Mouse (Mus musculus) forebrain, embryonic 14.5 days (tissue): ENCODE measurements around the gene Pllp. TPM values are rescaled to one million over a fixed set of nuclear protein-coding genes. Genes with fewer than 3 reads are reported as not detected.
A peak's percentile ranks its signal among the peaks of the same experiment; 100 is the strongest.

Experiments
- ATAC-seq: fragments of 200-750 bp; cut with Nextera tagmentation; 2 replicates; pipeline ENCODE4 v1.8.0; 2017; ENCODE audit warnings: mild to moderate bottlenecking, moderate library complexity
- DNase-seq: peaks from one replicate; pipeline ENCODE4 v3.0.0-alpha.2; 2015; ENCODE audit warnings: low spot score
- H3K27ac ChIP-seq: fragments of 300-500 bp; sonication (generic); 2 replicates; pipeline ENCODE4 v1.5.1; 2014; ENCODE audit warnings: low read depth, mild to moderate bottlenecking, control low read depth, low read length, moderate library complexity
- H3K27me3 ChIP-seq: fragments of 300-500 bp; sonication (generic); replicated peaks from 2 replicates; pipeline ENCODE4 v1.6.1; 2014; ENCODE audit warnings: low read length, control low read depth, mixed read lengths; ENCODE audit not compliant: control insufficient read depth, insufficient read depth
- H3K36me3 ChIP-seq: fragments of 300-500 bp; sonication (generic); 2 replicates; pipeline ENCODE4 v1.6.1; 2014; ENCODE audit warnings: low read length, control low read depth; ENCODE audit not compliant: control insufficient read depth, insufficient read depth
- H3K4me1 ChIP-seq: fragments of 300-500 bp; sonication (generic); 2 replicates; pipeline ENCODE4 v1.6.1; 2014; ENCODE audit warnings: antibody characterized with exemption, low read length, control low read depth; ENCODE audit not compliant: control insufficient read depth, insufficient read depth
- H3K4me2 ChIP-seq: fragments of 300-500 bp; sonication (generic); 2 replicates; pipeline ENCODE4 v1.6.1; 2014; ENCODE audit warnings: mild to moderate bottlenecking, control low read depth, low read length
- H3K4me3 ChIP-seq: fragments of 300-500 bp; sonication (generic); 2 replicates; pipeline ENCODE4 v1.5.1; 2014; ENCODE audit warnings: low read depth, low read length, control low read depth
- H3K9ac ChIP-seq: fragments of 300-500 bp; sonication (generic); 2 replicates; pipeline ENCODE4 v1.6.1; 2014; ENCODE audit warnings: mild to moderate bottlenecking, low read length, control low read depth, moderate library complexity
- H3K9me3 ChIP-seq: fragments of 300-500 bp; sonication (generic); replicated peaks from 2 replicates; pipeline ENCODE4 v1.6.1; 2016; ENCODE audit warnings: low read length, control low read depth, mixed read lengths; ENCODE audit not compliant: control insufficient read depth
- WGBS: fragments of 180-500 bp; shearing (Covaris S2); extraction: QIAGEN DNeasy Blood & Tissue Kit; methylation state at CpG from one replicate; pipeline ENCODE4 v1.1.7; 2014; 5-methylcytosine and 5-hydroxymethylcytosine counted together
- polyA plus RNA-seq: library from polyadenylated mRNA; unstranded; fragments of >200 nt; fragmentation: Nextera tagmentation; extraction: Ambion mirVana; gene quantifications from 2 replicates; pipeline ENCODE4 v1.2.1, GENCODE M21; 2014

Pllp gene
- polyA plus RNA-seq, 1 experiment from 2014 or later, result 0.71 TPM

GRCm38 (mm10) chr8:94696566-94696965 is 488 bp upstream of the Pllp start:
- Histone ChIP-seq H3K9me3 (no peaks in the 10 kb centered on the region), H3K9ac (no peak overlapping the region), H3K36me3 (no peaks in the 10 kb centered on the region), H3K4me2 (peak overlapping the region; percentile 67), H3K4me1 (peaks cover 3% of the 10 kb centered on the region), H3K27ac (no peak overlapping the region), H3K4me3 (peak overlapping the region; percentile 40; the same call in 1 of the 2 replicates), H3K27me3 (peaks cover 44% of the 10 kb centered on the region)
- DNase-seq (no peak), ATAC-seq (no peak)
- 54% methylated on average over 3 of the region's 3 CpGs for WGBS

GRCm38 (mm10) chr8:94695341-94695993 is 611 bp downstream of the Pllp start:
- H3K4me2 ChIP-seq, result peak overlapping the region; percentile 67
- peak overlapping the region; percentile 40 for H3K4me3 ChIP-seq
- H3K36me3 ChIP-seq, result no peaks in the 10 kb centered on the region
- peak overlapping the region; percentile 43 for H3K9ac ChIP-seq
- 1% methylated on average over 31 of the region's 31 CpGs for WGBS
- no peaks in the 10 kb centered on the region for H3K9me3 ChIP-seq
- H3K27ac ChIP-seq, result no peak overlapping the region
- peaks cover 44% of the 10 kb centered on the region for H3K27me3 ChIP-seq
- peak; percentile 70 for ATAC-seq
- H3K4me1 ChIP-seq, result peaks cover 3% of the 10 kb centered on the region
- no peak for DNase-seq

- Histone ChIP-seq H3K4me3 (no peak overlapping the region), H3K27me3 (peaks cover 44% of the 10 kb centered on the region), H3K4me2 (no peak overlapping the region), H3K27ac (no peak overlapping the region), H3K9me3 (no peaks in the 10 kb centered on the region), H3K4me1 (peaks cover 3% of the 10 kb centered on the region), H3K9ac (no peak overlapping the region), H3K36me3 (no peaks in the 10 kb centered on the region)
- 3% methylated on average over 6 of the region's 6 CpGs for WGBS
- DNase-seq (no peak), ATAC-seq (no peak)
These were observed 1.4 kb downstream of the Pllp start for GRCm38 (mm10) chr8:94694701-94695100.

- Histone ChIP-seq H3K27ac (no peak overlapping the region), H3K4me2 (no peak overlapping the region), H3K4me1 (no peaks in the 10 kb centered on the region), H3K9ac (no peak overlapping the region), H3K27me3 (no peaks in the 10 kb centered on the region), H3K9me3 (no peaks in the 10 kb centered on the region), H3K36me3 (no peaks in the 10 kb centered on the region), H3K4me3 (no peak overlapping the region)
- WGBS, result 81% methylated on average over 9 of the region's 9 CpGs
- no peak for ATAC-seq
- DNase-seq, result no peak
These were observed 10.1 kb downstream of the Pllp start for GRCm38 (mm10) chr8:94685953-94686352.

- DNase-seq, result no peak
- Histone ChIP-seq H3K36me3 (no peaks in the 10 kb centered on the region), H3K9ac (no peak overlapping the region), H3K27ac (no peak overlapping the region), H3K4me1 (no peaks in the 10 kb centered on the region), H3K4me2 (no peak overlapping the region), H3K27me3 (no peaks in the 10 kb centered on the region), H3K4me3 (no peak overlapping the region), H3K9me3 (no peaks in the 10 kb centered on the region)
- no peak for ATAC-seq
- 75% methylated on average over 4 of the region's 4 CpGs for WGBS
These were observed 11.8 kb downstream of the Pllp start for GRCm38 (mm10) chr8:94684287-94684686.

- no peaks in the 10 kb centered on the region for H3K36me3 ChIP-seq
- ATAC-seq (no peak), DNase-seq (no peak)
- H3K27ac ChIP-seq, result no peak overlapping the region
- H3K4me3 ChIP-seq, result no peak overlapping the region
- H3K9ac ChIP-seq, result no peak overlapping the region
- H3K9me3 ChIP-seq, result no peaks in the 10 kb centered on the region
- H3K4me1 ChIP-seq, result no peaks in the 10 kb centered on the region
- H3K27me3 ChIP-seq, result no peaks in the 10 kb centered on the region
- WGBS, result 84% methylated on average over 16 of the region's 16 CpGs
- H3K4me2 ChIP-seq, result no peak overlapping the region
These were observed 13.2 kb downstream of the Pllp start for GRCm38 (mm10) chr8:94682732-94683524.

GRCm38 (mm10) chr8:94680414-94680813 is 15.7 kb downstream of the Pllp start:
- 91% methylated on average over 3 of the region's 3 CpGs for WGBS
- no peak for ATAC-seq
- Histone ChIP-seq H3K27me3 (no peaks in the 10 kb centered on the region), H3K36me3 (no peaks in the 10 kb centered on the region), H3K9ac (no peak overlapping the region), H3K27ac (no peak overlapping the region), H3K4me1 (no peaks in the 10 kb centered on the region), H3K9me3 (no peaks in the 10 kb centered on the region), H3K4me3 (no peak overlapping the region), H3K4me2 (no peak overlapping the region)
- no peak for DNase-seq

GRCm38 (mm10) chr8:94678582-94678981 is 17.5 kb downstream of the Pllp start:
- H3K27me3 ChIP-seq, result no peaks in the 10 kb centered on the region
- no peak overlapping the region for H3K4me3 ChIP-seq
- ATAC-seq, result 0 out of 2 replicates have a peak, but pooled peaks have one; percentile 25
- peak; percentile 49 for DNase-seq
- H3K36me3 ChIP-seq, result peaks cover 14% of the 10 kb centered on the region
- H3K9ac ChIP-seq, result no peak overlapping the region
- peak overlapping the region; percentile 39; the same call in 1 of the 2 replicates for H3K27ac ChIP-seq
- WGBS, result 34% methylated on average over 9 of the region's 9 CpGs
- H3K4me2 ChIP-seq, result no peak overlapping the region
- no peaks in the 10 kb centered on the region for H3K4me1 ChIP-seq
- no peaks in the 10 kb centered on the region for H3K9me3 ChIP-seq

GRCm38 (mm10) chr8:94675923-94676322 is 20.2 kb downstream of the Pllp start:
- H3K27me3 ChIP-seq, result no peaks in the 10 kb centered on the region
- no peak overlapping the region for H3K9ac ChIP-seq
- H3K9me3 ChIP-seq, result no peaks in the 10 kb centered on the region
- peak; percentile 21; the same call in 1 of the 2 replicates for ATAC-seq
- H3K4me2 ChIP-seq, result no peak overlapping the region
- WGBS, result 86% methylated on average over 6 of the region's 6 CpGs
- peaks cover 41% of the 10 kb centered on the region for H3K36me3 ChIP-seq
- H3K27ac ChIP-seq, result no peak overlapping the region
- no peaks in the 10 kb centered on the region for H3K4me1 ChIP-seq
- no peak overlapping the region for H3K4me3 ChIP-seq
- no peak for DNase-seq
